Mouse (Mus musculus): ENCODE results near the gene Slc7a7. TPM values are rescaled to one million over a fixed set of nuclear protein-coding genes. Genes with fewer than 3 reads are reported as not detected.

Slc7a7 gene
- polyA plus RNA-seq, 1 experiment from 2014 or later, result 3.3 TPM

DNA sequence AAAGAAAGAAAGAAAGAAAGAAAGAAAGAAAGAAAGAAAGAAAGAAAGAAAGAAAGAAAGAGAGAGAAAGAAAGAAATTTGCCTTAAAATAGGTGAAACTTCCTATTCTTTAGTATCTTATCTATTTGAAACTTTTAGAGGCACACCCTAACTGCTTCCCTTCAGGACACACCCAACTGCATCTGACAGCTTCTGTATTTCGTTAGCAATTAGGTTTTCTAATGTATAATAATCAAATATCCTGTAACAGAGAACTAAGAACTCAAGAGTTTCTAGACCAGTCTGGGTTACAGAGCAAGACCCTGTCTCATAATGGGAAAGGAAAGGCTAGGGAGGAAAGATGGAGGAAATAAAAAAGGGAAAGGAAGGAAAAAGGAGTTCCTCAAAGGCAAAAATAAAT lies 7.1 kb upstream of the Slc7a7 start:
- ATAC-seq (ENCODE audit: insufficient number of reproducible peaks, insufficient read depth, low FRiP score, low TSS enrichment, low read depth), result no peak
- Histone ChIP-seq H3K9me3 (0 out of 2 replicates have a peak, but pooled peaks cover 4% of the 10 kb centered on the region), H3K4me2 (no peak overlapping the region), H3K9ac (replicated peaks) (no peak overlapping the region), H3K4me3 (replicated peaks) (no peak overlapping the region), H3K4me1 (replicated peaks) (peaks cover 11% of the 10 kb centered on the region; the same call in 1 of the 2 replicates), H3K36me3 (peaks cover 14% of the 10 kb centered on the region), H3K27me3 (no peaks in the 10 kb centered on the region), H3K27ac (no peak overlapping the region)
- WGBS, result 83% methylated on average over 1 of the region's 1 CpGs

DNA sequence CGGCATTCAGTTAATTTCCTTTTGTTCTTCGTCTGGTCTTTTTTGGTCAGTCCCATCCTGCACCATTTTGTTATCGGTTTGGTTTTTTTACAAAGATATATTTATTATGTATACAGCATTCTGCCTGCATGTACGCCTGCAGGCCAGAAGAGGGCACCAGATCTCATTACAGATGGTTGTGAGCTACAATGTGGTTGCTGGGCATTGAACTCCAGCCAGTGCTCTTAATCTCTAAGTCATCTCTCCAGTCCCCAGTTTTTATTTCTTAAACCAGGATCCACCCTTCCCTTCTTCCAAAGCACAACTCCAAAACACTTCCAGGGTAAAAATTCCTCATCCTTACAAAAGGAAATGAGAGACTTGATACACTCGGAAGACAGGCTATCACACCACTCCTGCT lies 5.8 kb upstream of the Slc7a7 start:
- no peak overlapping the region for H3K4me2 ChIP-seq
- no peak for ATAC-seq (ENCODE audit: insufficient number of reproducible peaks, insufficient read depth, low FRiP score, low TSS enrichment, low read depth)
- 0 out of 2 replicates have a peak, but pooled peaks cover 4% of the 10 kb centered on the region for H3K9me3 ChIP-seq
- peaks cover 2% of the 10 kb centered on the region; the same call in 1 of the 2 replicates for H3K36me3 ChIP-seq
- no peaks in the 10 kb centered on the region for H3K27me3 ChIP-seq
- peaks cover 7% of the 10 kb centered on the region; the same call in 1 of the 2 replicates for H3K4me1 ChIP-seq (replicated peaks)
- 65% methylated on average over 5 of the region's 5 CpGs for WGBS
- H3K27ac ChIP-seq, result no peak overlapping the region
- H3K4me3 ChIP-seq (replicated peaks), result no peak overlapping the region
- H3K9ac ChIP-seq (replicated peaks), result no peak overlapping the region

DNA sequence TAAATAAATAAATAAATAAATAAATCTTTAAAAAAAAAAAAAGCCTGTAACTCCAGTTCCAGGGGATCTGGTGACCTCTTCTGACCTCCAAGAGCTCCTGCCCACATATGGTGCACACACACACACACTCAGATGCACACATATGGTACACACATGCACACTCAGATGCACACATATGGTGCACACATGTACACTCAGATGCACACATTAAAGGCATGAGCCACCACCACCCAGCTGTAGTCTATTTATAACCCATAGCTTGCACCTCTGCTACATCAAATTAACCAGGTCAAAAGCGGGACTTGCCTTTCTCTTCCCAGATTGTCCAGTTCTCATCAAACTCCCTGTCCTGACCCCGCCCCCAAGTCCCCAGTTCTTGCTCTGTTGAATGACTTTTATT lies 3.4 kb upstream of the Slc7a7 start:
- H3K27me3 ChIP-seq, result peaks cover 15% of the 10 kb centered on the region
- 0 out of 2 replicates have a peak, but pooled peaks cover 14% of the 10 kb centered on the region for H3K4me1 ChIP-seq (replicated peaks)
- no peak overlapping the region for H3K4me3 ChIP-seq (replicated peaks)
- H3K9ac ChIP-seq (replicated peaks), result no peak overlapping the region
- no peak overlapping the region for H3K27ac ChIP-seq
- H3K4me2 ChIP-seq, result no peak overlapping the region
- WGBS, result 53% methylated on average over 2 of the region's 2 CpGs
- no peak for ATAC-seq (ENCODE audit: insufficient number of reproducible peaks, insufficient read depth, low FRiP score, low TSS enrichment, low read depth)
- 0 out of 2 replicates have a peak, but pooled peaks cover 4% of the 10 kb centered on the region for H3K9me3 ChIP-seq
- H3K36me3 ChIP-seq, result no peaks in the 10 kb centered on the region

DNA sequence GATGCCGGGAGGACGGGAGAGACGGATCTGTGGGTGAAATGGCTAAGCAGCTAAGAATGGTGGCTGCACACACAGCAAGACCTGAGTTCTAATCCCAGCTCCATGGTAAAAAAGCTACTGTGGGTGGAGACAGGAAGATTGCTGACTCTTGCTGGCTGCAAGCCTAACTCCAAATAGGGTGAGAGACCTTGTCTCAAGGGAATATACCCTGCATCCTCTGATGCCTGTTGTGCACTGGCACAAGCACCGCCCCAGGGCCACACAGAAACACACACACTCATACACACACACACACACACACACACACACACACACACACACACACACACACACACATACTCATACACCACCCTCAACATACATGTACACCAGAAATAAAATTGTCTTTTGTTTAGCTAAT lies 750 bp downstream of the Slc7a7 start:
- 68% methylated on average over 3 of the region's 4 CpGs for WGBS
- no peak for ATAC-seq (ENCODE audit: insufficient number of reproducible peaks, insufficient read depth, low FRiP score, low TSS enrichment, low read depth)

DNA sequence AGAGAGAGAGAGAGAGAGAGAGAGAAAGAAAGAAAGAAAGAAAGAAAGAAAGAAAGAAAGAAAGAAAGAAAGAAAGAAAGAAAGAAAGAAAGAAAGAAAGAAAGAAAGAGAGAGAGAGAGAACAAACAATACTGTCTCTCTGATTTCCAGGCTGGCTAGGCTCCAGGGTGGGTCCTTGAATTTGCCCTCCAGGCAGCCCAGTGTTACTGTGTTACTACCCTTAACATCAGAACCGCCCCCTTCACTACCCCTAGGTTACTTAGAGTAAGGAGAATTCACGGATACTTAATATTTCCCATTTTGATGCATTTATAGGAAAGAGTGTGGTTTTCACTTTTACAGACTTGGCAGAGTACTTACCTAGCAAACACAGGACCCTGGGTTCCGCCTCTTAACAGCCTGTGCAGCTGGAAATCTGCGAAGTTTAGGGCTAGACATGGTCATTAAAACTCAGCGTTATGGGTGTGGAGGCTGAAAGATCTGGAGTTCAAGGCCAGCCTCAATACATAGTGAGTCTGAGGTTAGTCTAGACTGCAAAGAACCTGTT lies 1.3 kb downstream of the Slc7a7 start:
- H3K27ac ChIP-seq, result no peak overlapping the region
- 28% methylated on average over 5 of the region's 5 CpGs for WGBS
- no peak for ATAC-seq (ENCODE audit: insufficient number of reproducible peaks, insufficient read depth, low FRiP score, low TSS enrichment, low read depth)
- no peak overlapping the region for H3K4me2 ChIP-seq
- H3K9ac ChIP-seq (replicated peaks), result no peak overlapping the region
- no peaks in the 10 kb centered on the region for H3K9me3 ChIP-seq
- H3K4me1 ChIP-seq (replicated peaks), result peaks cover 33% of the 10 kb centered on the region
- H3K27me3 ChIP-seq, result peaks cover 15% of the 10 kb centered on the region
- no peak overlapping the region for H3K4me3 ChIP-seq (replicated peaks)
- no peaks in the 10 kb centered on the region for H3K36me3 ChIP-seq

More for the DNA sequence above, 750 bp downstream of the Slc7a7 start:
- no peak overlapping the region for H3K4me3 ChIP-seq (replicated peaks)
- no peak overlapping the region for H3K27ac ChIP-seq
- peaks cover 15% of the 10 kb centered on the region for H3K27me3 ChIP-seq
- H3K9me3 ChIP-seq, result no peaks in the 10 kb centered on the region
- peaks cover 33% of the 10 kb centered on the region for H3K4me1 ChIP-seq (replicated peaks)
- no peak overlapping the region for H3K4me2 ChIP-seq
- no peaks in the 10 kb centered on the region for H3K36me3 ChIP-seq
- no peak overlapping the region for H3K9ac ChIP-seq (replicated peaks)

DNA sequence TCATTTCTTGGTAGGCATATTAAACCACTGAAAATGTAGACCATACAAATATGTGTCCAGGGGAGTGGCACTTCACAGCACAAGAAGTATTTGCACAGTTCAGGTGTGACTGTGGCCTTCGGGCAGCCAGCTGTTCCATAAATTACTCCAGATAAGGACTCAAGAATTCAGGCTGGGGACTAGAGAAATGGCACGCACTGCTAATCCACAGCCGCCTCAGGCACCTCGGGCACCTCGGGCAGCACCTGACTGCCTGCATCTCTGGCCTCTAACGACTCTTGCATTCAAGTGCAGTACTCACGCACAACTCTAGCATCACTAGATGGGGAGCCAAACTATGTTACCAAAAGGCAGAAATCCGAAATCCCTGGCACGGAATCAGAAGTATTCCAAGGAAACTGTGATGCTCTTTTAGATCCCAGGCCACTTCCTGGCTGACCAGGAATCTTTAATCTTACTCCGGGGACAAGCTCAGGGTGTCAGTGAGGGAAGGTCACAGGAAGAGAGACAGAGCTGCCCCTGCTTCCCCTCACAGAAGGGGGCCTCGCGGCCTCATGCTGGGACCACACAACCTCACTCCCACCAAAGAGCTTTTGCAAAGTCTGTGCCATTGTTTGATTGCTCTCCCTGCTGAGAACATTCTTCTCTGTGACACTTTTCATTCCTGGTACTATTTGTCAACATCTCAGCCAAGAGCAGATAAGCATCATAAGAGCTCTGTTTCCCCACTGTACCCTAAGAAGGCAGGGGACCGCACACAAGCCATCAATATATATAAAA lies 2.1 kb downstream of the Slc7a7 start:
- no peak overlapping the region for H3K9ac ChIP-seq (replicated peaks)
- WGBS, result 15% methylated on average over 13 of the region's 13 CpGs
- no peaks in the 10 kb centered on the region for H3K36me3 ChIP-seq
- H3K4me1 ChIP-seq (replicated peaks), result peaks cover 29% of the 10 kb centered on the region
- peaks cover 15% of the 10 kb centered on the region for H3K27me3 ChIP-seq
- no peak overlapping the region for H3K4me2 ChIP-seq
- H3K27ac ChIP-seq, result no peak overlapping the region
- H3K4me3 ChIP-seq (replicated peaks), result no peak overlapping the region
- H3K9me3 ChIP-seq, result no peaks in the 10 kb centered on the region
- no peak for ATAC-seq (ENCODE audit: insufficient number of reproducible peaks, insufficient read depth, low FRiP score, low TSS enrichment, low read depth)

DNA sequence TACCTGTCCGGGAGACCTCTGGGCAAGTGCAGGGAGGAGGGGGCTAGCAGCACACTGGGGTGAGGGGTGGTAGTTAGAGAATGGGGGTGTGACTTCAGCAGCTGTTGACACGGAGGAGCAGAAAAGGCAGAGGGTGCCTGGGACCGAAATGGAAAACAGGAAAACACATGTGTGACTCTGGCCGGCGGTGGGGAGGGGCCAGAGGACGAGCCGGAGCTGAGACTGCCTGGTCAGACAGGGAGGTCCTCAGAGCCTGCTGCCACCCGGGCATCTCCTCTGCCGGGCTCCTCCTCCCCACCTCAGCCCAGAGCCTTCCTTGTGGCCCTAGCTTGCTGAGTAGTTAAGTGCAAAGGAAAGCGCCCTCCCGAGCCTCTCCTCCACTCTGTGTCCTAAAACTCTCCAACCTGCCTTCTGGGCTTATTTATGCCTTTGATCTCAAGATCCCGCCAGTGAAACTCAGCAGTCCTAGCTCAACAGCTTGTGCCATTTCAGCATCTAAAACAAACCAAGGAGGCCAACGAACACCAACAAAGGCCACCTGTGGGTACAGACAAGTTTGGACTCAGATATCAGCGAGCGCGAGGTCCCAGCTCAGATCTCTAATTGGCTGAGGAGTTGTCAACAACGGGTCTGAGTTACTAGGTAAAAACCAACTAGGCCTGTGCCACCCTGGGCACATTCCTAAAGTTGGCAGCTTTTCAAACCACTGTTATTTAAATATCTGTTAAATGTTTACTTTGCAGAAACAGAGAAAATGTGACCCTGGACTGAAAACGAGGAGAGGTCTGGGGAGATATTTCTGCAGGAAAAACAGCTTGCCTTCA lies 3.5 kb downstream of the Slc7a7 start:
- peaks cover 15% of the 10 kb centered on the region for H3K27me3 ChIP-seq
- WGBS, result 5% methylated on average over 18 of the region's 18 CpGs
- peak overlapping the region; percentile 16 for H3K4me3 ChIP-seq (replicated peaks)
- H3K4me2 ChIP-seq, result peak overlapping the region; percentile 55
- peak; percentile 61; the same call in 1 of the 2 replicates for ATAC-seq (ENCODE audit: insufficient number of reproducible peaks, insufficient read depth, low FRiP score, low TSS enrichment, low read depth)
- no peaks in the 10 kb centered on the region for H3K9me3 ChIP-seq
- H3K4me1 ChIP-seq (replicated peaks), result peaks cover 29% of the 10 kb centered on the region
- no peaks in the 10 kb centered on the region for H3K36me3 ChIP-seq
- H3K9ac ChIP-seq (replicated peaks), result no peak overlapping the region; the same call in 1 of the 2 replicates
- H3K27ac ChIP-seq, result peak overlapping the region; percentile 54; the same call in 1 of the 2 replicates

DNA sequence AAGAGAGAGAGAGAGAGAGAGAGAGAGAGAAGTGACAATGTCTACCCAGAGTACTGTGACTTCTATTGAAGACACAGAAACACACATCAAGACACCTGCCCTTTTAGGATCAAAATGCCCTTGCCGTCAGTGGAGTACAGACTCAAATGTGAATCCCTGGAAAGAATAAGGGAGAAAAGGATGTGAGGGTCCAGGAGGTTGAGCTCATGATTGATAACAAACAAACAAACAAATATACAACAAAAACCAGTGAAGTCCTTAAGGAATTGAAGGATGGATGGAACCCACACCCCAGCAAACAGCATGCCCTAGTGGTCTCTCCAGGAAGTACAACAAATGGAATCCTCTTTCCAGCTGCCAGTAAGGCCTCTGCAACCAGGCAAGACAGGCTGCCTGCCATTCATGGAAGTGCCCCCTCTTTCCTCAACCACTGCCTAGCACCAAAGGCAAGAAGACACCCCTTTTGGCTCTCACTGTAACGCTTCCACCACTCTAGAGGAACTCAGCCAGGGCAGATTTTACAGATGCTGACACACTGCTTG lies 4.9 kb downstream of the Slc7a7 start:
- Histone ChIP-seq H3K36me3 (no peaks in the 10 kb centered on the region), H3K27ac (0 out of 2 replicates have a peak overlapping the region, but pooled peaks have one; percentile 29), H3K9ac (replicated peaks) (no peak overlapping the region), H3K4me2 (peak overlapping the region; percentile 17; the same call in 1 of the 2 replicates), H3K27me3 (peaks cover 12% of the 10 kb centered on the region), H3K9me3 (no peaks in the 10 kb centered on the region), H3K4me3 (replicated peaks) (no peak overlapping the region), H3K4me1 (replicated peaks) (peaks cover 29% of the 10 kb centered on the region)
- ATAC-seq (ENCODE audit: insufficient number of reproducible peaks, insufficient read depth, low FRiP score, low TSS enrichment, low read depth), result no peak
- 56% methylated on average over 2 of the region's 2 CpGs for WGBS

DNA sequence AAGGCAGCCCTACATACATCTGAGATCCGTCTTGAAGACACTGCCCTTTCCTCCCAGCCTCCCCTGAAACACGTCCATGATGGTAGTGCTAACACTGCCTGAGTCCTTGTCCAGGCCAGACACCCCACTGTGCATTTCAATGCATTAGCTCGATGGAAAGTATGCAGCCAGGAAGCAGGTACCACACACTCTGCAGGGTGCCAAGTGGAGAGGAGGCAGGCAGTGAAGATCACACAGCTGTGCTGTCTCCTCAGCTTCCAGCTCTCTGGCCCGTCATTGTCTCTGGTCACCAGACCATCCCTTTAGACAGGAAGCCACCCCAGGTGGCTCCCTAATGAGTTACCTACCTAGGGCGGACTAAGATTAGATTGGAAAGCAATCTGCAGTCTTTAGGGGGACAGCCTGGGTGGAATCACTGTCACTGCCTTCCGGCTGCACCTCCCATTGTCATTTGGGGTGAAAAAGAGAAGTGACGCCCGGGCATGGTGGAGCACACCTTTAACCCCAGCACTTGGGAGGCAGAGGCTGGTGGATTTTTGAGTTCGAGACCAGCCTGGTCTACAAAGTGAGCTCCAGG lies 5.5 kb downstream of the Slc7a7 start:
- H3K4me2 ChIP-seq, result no peak overlapping the region
- H3K4me3 ChIP-seq (replicated peaks), result no peak overlapping the region
- peaks cover 23% of the 10 kb centered on the region for H3K4me1 ChIP-seq (replicated peaks)
- WGBS, result 56% methylated on average over 9 of the region's 9 CpGs
- H3K36me3 ChIP-seq, result no peaks in the 10 kb centered on the region
- no peak overlapping the region for H3K27ac ChIP-seq
- no peak for ATAC-seq (ENCODE audit: insufficient number of reproducible peaks, insufficient read depth, low FRiP score, low TSS enrichment, low read depth)
- peaks cover 6% of the 10 kb centered on the region for H3K27me3 ChIP-seq
- H3K9me3 ChIP-seq, result no peaks in the 10 kb centered on the region
- H3K9ac ChIP-seq (replicated peaks), result no peak overlapping the region

DNA sequence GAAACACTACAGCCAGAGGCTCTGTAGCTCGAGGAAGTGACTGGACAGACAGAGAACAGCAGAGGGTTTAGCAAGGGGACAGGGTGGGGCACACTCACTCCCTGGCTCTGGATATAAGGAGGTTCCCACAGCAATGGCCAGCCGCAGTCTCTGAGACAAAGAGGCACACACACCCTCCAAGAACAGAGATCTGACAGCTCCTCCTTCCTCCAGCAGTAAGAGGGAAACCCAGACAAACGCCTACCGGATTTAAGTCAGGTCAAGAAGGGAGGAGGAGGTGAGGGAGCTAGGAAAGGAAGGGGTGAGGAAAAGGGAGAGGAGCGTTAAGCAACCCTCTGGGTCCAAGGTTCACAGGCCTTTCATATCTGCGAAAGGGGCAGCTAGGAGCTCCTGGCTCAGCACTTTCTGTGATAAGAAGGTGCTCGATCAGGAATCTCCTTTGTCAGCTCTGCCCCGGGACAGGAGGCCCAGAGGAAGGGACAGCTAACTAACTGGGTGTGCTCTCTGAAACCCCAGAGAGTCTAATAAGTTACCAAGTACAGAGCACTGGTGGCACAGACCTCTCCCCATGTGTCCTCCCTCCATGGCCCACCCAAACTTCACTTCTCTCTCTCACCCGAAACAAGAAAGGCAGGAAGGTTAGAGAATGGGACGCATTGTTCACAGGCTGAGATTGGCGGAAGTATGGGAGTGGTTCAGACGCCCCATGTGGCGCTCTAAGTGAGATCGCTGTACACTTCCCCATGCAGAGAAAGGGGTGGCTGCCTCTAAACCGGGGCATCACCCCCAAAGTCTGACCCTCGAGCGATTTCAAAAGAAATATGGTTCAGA lies 7.4 kb downstream of the Slc7a7 start:
- Histone ChIP-seq H3K9me3 (no peaks in the 10 kb centered on the region), H3K36me3 (no peaks in the 10 kb centered on the region), H3K4me3 (replicated peaks) (no peak overlapping the region), H3K4me2 (no peak overlapping the region), H3K4me1 (replicated peaks) (peaks cover 17% of the 10 kb centered on the region), H3K27ac (0 out of 2 replicates have a peak overlapping the region, but pooled peaks have one; percentile 53), H3K9ac (replicated peaks) (peak overlapping the region; percentile 34; the same call in 1 of the 2 replicates), H3K27me3 (no peaks in the 10 kb centered on the region)
- 50% methylated on average over 17 of the region's 17 CpGs for WGBS
- ATAC-seq (ENCODE audit: insufficient number of reproducible peaks, insufficient read depth, low FRiP score, low TSS enrichment, low read depth), result no peak
